Mouse (Mus musculus): ENCODE data around the gene Plvap. TPM values are rescaled to one million over a fixed set of nuclear protein-coding genes. Genes with fewer than 3 reads are reported as not detected.
"Not testable (repeated sequence)": the region's sequence is repeated elsewhere in the genome, so short reads cannot be mapped to it uniquely, and the experiment has no call there.

Plvap gene
- total RNA-seq, 2 experiments from 2014 or later: 7.7 to 11.7 TPM

- DNase-seq: no peak
- intact Hi-C loops (cut with DNase I; ENCODE audit: low total_unique reads): no loop called here
Measured at GRCm38 (mm10) chr8:71528362-71529073, 17.0 kb upstream of the Plvap start.

- no peak for DNase-seq
- intact Hi-C loops (cut with DNase I; ENCODE audit: low total_unique reads): no loop called here
Measured at GRCm38 (mm10) chr8:71527162-71527870, 15.8 kb upstream of the Plvap start.

- DNase-seq: no peak
- intact Hi-C loops (cut with DNase I; ENCODE audit: low total_unique reads): no loop called here
Measured at GRCm38 (mm10) chr8:71526272-71526671, 14.7 kb upstream of the Plvap start.

GRCm38 (mm10) chr8:71525226-71526050 lies 13.9 kb upstream of the Plvap start, which contains the start of gene Ccdc194:
Ccdc194 (minus strand) TSS chr8:71525711.
- intact Hi-C loops (cut with DNase I; ENCODE audit: low total_unique reads): no loop called here
- no peak for DNase-seq

- peak; percentile 95 for DNase-seq
- intact Hi-C loops (cut with DNase I; ENCODE audit: low total_unique reads): loop anchor here (2.0 kb wide), 1 partner anchor 81 kb away; no protein-coding TSS in a partner anchor
Measured at GRCm38 (mm10) chr8:71521634-71522033, 10.1 kb upstream of the Plvap start.

- DNase-seq: peak; percentile 65
- intact Hi-C loops (cut with DNase I; ENCODE audit: low total_unique reads): not testable (repeated sequence)
Measured at GRCm38 (mm10) chr8:71519037-71519825, 7.7 kb upstream of the Plvap start.

- DNase-seq: no peak
- intact Hi-C loops (cut with DNase I; ENCODE audit: low total_unique reads): no loop called here
Measured at GRCm38 (mm10) chr8:71516786-71517185, 5.2 kb upstream of the Plvap start.

GRCm38 (mm10) chr8:71515043-71515442 lies 3.5 kb upstream of the Plvap start:
- DNase-seq: no peak
- intact Hi-C loops (cut with DNase I; ENCODE audit: low total_unique reads): no loop called here

- intact Hi-C loops (cut with DNase I; ENCODE audit: low total_unique reads): no loop called here
- no peak for DNase-seq
Measured at GRCm38 (mm10) chr8:71513018-71513754, 1.6 kb upstream of the Plvap start.

- no peak for DNase-seq
Measured at GRCm38 (mm10) chr8:71509316-71509715, 2.2 kb downstream of the Plvap start.

GRCm38 (mm10) chr8:71507589-71508104 lies 3.9 kb downstream of the Plvap start:
- peak; percentile 87 for DNase-seq
- intact Hi-C loops (cut with DNase I; ENCODE audit: low total_unique reads): no loop called here

More at GRCm38 (mm10) chr8:71509316-71509715, 2.2 kb downstream of the Plvap start:
- intact Hi-C loops (cut with DNase I; ENCODE audit: low total_unique reads): no loop called here

- intact Hi-C loops (cut with DNase I; ENCODE audit: low total_unique reads): no loop called here
- DNase-seq: peak; percentile 62
Measured at GRCm38 (mm10) chr8:71505979-71506378, 5.6 kb downstream of the Plvap start.

- intact Hi-C loops (cut with DNase I; ENCODE audit: low total_unique reads): no loop called here
- no peak for DNase-seq
Measured at GRCm38 (mm10) chr8:71505326-71505725, 6.2 kb downstream of the Plvap start.

- no peak for DNase-seq
Measured at GRCm38 (mm10) chr8:71504349-71504748, 7.2 kb downstream of the Plvap start.

GRCm38 (mm10) chr8:71498816-71499690 lies 12.5 kb downstream of the Plvap start:
- no peak for DNase-seq
- intact Hi-C loops (cut with DNase I; ENCODE audit: low total_unique reads): no loop called here

More at GRCm38 (mm10) chr8:71504349-71504748, 7.2 kb downstream of the Plvap start:
- intact Hi-C loops (cut with DNase I; ENCODE audit: low total_unique reads): no loop called here

GRCm38 (mm10) chr8:71497881-71498501 lies 13.6 kb downstream of the Plvap start:
- no peak for DNase-seq
- intact Hi-C loops (cut with DNase I; ENCODE audit: low total_unique reads): no loop called here

- no peak for DNase-seq
- intact Hi-C loops (cut with DNase I; ENCODE audit: low total_unique reads): no loop called here
Measured at GRCm38 (mm10) chr8:71497077-71497645, 14.4 kb downstream of the Plvap start.

All from gastrocnemius, postnatal 14 days (tissue).